Mouse (Mus musculus) layer of hippocampus, adult 11-12 months (tissue): ENCODE measurements around the gene St13.
A peak's percentile ranks its signal among the peaks of the same experiment; 100 is the strongest.
"Not testable (repeated sequence)": the region's sequence is repeated elsewhere in the genome, so short reads cannot be mapped to it uniquely, and the experiment has no call there.

ENCODE experiments used
- DNase-seq: peaks from one replicate; pipeline ENCODE4 v3.0.0; 2022; ENCODE audit warnings: low spot score

St13 gene

DNA sequence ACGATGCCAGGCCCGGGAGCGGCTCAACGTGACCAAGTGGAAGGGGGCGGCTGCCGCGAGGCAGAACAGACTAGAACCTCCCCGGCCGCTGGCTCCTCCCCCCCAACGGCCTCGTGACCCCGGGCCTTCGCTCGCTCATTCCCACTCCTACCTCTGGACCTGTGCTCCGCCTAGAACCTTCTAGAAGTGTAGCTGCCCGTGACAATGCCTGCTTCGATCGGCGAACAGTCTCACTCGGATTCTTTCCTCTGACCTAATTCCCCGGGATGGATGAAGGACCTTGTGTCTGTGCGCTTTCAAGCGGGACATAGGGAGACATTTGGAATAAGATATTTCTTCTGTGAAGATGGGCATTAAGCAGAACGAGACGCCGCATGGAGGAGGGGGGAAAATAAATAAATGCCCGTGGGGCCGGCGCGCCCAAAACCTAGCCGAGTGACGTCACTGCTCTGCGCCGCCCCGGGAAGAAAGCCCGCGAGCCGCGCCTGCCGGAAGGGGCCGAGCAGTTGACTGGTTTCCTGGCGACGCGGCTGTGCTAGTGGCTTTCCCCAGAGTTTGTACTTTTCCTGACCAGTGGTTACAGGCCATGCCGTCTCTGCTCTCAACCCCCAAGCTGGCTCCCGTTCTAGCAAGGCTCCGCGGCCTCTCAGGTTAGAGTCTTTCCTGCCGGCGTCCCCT lies at the start of gene St13, which contains the start of gene Xpnpep3:
St13 (minus strand) TSS at position 440 of the 678 bp plus-strand sequence.
Xpnpep3 (plus strand) TSS at position 501 of the 678 bp plus-strand sequence.
- peak; percentile 97 for DNase-seq

DNA sequence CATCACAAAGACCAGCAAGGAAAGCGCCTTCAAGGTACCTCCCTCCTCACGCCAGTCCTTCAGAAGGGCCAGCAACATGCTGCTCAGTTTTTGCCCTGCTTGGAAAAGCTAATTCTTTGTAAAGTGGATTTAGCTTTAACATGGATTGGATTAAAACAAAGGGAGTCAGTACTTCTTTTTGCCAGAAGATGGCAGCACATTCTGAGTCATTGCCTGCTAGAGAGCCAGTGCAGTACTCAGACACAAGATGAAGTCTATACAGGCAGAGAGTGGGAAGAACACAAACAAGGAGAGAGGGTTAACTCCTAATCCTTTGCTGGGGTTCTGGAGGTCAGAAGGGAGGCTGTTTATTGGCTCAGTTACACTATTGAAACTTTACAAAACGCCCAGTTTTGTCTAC lies 48.6 kb upstream of the St13 start:
- peak; percentile 80 for DNase-seq

DNA sequence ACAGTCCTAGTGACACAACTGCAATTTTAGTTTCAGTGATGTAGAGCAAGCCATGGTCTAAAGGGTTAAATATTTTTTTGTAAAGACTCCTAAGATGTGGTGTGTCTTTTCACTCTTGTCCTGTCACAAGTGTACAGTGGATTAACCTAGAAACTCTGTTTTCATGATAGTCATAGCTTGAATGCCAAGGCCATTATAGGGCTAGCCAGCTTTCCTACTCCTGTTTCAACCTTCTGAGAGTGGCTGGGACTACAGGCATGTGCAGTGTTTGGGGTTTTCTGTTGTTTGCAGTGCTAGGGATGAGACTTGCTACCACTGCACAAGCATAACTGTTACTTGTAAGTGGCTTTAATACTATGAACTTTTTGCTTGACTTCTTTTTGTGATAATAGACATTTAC lies 39.4 kb upstream of the St13 start:
- no peak for DNase-seq

DNA sequence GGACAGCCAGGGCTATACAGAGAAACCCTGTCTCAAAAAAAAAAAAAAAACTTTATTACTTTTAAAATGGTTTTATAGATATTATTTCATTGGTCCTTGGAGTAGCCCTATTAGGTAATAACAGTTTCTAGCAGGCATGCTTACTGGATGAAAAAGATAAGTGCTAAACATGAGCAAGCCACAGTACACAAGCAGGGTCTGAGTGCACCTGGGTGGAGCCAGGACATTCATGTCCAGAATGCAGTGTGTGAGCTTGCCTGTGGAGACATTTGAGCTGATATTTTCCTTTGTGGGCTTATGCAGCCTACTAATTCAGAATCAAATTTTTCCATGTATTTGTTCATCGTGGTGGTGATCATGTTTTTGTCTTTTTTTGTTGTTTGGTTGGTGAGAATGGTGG lies 38.5 kb upstream of the St13 start:
- DNase-seq, result no peak

DNA sequence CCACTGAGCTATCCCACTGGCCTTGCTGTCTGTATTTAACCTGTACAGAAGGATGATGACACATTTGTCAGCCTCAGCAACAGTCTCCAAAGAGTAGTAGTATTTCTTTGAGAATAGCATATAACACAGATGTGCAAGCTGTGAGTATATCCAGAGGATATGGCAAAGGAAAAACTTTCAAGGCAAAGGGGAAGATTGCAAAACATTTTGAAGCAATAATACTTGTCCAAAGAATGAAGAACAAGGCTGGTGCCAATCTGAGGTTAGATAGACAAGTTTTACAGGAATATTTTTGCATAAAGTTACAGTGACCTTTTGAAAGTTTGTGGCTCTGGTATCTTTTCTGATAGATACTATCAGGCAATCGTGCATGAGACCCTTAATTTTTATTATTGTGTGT lies 31.3 kb upstream of the St13 start:
- DNase-seq, result no peak

DNA sequence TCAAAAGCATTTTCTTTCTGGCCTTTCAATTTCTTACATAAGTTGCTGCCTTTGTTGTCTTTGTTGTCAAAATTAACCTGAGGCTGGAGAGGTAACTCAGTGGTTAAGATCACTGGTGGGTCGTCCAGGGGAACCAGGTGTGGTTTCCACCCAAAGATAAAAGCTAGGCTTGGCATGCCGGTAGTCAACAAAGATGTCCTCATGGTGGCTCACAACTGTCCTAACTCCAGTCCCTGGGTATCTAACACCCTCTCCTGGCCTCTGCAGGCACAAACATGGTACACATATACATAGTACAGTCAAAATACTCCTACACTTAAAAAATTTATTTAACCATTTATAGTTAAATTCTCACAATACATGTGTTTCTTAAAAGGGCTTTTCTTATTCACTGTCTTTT lies 28.1 kb upstream of the St13 start:
- DNase-seq, result no peak

DNA sequence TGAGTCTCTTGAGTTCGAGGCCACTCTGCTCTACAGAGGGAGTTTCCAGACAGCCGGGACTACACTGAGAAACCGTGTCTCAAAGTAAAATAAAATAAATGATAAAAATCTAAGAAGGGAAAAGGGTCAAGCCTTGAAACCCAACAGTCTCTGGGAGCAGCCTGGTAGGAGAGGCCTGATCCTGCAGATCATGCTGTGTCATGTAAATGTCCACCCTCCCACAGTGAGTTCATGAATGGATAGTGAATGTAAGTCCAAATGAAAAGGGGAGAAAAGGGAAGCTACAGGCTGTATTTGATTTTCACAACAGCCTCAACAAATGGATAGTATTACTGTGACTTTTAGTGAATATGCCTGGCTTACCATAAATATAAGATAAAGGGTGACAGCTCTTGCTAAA lies 25.4 kb upstream of the St13 start:
- DNase-seq, result no peak

DNA sequence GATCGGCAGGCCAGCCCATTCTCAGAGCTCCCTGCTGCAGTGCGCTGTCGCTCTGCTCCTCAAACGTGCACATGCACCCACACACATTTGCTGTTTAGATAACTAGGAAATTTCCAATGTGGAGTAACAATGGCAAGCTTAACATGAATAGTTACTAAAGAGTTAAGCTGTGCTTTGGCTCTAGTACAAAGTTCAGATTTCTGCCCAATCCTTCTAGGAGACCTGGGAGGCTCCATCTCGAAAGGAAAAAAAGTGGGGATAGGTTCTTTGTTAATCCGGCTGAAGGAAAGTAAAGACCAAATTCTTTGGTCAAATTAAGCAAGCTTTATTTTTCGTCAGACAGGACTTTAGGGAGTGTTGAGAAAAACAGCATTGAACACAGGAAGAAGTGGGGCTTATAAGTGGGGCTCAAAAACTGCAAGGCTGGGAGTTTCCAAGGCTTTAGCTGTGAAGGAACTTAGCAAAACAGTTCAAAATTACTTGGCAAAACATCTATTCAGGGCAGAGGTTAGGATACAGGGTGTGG lies 22.3 kb upstream of the St13 start:
- no peak for DNase-seq

DNA sequence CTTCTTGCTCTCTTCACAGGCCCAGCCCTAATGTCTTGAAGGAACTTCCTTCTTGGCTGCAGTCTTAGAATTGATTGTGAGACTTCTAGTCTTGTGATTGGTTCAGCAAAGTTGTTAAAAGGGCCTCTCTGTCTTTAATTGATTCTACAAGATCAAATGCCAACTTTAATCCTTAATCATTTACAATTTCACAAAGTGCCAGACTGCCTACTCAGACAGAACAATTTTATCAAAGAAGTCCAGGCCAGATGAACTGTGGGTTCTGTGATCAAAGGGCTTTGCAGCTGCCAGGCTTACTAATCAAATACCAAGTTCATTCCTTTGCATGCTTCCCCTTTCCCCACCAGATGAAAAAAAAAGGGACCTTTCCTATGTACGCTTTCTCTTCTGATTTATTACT lies 21.6 kb upstream of the St13 start:
- DNase-seq, result no peak

DNA sequence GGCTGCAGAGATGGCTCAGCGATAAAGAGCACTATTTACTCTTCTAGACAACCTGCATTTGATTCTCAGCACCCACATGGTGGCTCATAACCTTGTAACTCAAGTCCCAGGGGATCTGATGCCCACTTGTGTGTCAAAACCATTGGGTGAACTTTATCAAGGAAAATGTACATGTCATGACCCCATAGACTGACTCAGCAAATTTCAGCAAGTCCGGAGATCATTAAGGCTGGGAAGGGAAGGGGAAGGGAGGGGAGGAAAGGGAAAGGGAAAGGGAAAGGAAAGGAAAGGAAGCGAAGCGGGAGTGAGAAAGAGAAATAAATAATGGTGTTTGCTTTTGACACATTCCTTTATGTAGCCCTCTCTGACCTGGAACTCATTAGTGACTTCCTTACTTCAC lies 18.2 kb upstream of the St13 start:
- no peak for DNase-seq

DNA sequence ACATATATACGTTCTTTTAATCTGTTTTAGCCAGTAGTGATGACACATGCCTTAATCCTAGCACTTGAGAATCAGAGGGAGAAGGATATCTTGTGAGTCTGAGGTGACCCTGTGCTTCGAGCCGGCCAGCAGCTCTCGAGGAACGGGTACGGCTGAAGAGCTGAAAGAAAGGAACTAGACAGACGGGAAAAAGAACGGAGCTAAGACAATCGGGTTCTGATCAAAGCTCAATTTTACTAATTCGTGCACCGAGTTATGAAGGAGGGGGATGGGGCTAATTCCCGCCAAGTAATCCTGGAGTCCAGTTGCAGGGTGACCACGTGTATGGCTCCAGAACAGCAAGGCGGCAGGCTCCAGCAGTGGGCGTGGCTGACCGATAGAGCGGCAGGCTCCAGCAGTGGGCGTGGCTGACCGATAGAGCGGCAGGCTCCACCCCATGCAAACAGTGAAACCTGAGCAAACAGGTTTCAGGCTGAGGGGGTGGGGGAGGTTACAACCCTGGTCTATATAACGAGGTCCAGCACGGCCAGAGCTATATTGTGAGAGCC lies 17.0 kb upstream of the St13 start:
- not testable (repeated sequence) for DNase-seq

DNA sequence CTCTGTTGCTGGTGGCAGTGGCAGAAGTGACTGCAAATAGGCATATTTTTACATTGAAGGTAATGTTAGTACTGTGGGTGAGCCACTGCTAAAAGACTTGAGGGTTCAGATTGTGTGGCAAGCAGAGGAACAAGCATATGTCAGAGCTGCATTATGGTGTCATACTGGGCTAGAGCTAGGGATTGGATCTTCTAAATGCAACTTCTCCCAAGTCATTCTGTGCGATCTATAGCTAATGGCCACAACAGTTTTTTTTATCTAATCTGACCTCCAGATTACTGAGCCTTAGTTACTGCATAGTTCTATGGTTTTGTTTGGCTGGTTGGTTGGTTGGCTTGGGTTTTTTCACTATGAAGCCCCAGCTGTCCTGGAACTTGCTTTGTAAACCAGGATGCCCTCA lies 8.3 kb upstream of the St13 start, which contains the start of gene Dnajb7:
Dnajb7 (minus strand) TSS at position 101 of the 400 bp plus-strand sequence.
- no peak for DNase-seq

DNA sequence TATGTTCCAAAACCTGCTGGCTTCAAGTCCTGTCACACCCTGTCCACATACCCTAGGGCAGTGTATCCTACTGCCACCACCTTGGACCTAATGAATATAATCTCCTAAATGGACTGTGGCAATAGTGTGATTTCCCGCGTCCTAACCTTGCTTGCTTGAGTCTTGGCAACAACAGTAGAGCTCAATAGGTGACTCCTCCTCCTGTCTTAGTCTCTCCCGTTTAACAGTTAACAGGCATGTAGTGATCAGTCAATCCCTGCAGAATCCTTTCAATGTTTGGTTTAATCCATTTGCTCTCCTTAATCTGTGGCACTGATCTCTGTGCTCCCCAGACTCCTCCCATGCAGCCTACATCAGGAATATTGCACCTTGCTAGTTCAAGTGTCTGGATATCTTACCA lies 5.1 kb upstream of the St13 start:
- DNase-seq, result no peak

DNA sequence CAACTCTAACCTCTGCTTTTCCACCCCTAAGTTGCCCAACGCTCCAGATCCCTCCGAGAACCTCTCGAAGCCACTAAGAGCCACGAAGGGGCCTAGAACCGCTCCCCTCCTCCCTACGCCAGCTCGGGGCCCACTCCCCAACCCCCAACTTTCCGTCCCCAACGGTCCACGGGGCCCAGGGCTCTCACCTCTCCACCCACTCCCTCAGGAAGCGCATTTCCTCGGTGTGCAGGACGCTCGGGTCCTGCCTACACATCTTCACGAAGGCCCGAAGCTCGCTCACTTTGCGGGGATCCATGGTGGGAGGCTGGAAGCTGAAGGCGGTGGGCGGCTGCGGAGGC lies 610 bp downstream of the St13 start:
- DNase-seq, result no peak

DNA sequence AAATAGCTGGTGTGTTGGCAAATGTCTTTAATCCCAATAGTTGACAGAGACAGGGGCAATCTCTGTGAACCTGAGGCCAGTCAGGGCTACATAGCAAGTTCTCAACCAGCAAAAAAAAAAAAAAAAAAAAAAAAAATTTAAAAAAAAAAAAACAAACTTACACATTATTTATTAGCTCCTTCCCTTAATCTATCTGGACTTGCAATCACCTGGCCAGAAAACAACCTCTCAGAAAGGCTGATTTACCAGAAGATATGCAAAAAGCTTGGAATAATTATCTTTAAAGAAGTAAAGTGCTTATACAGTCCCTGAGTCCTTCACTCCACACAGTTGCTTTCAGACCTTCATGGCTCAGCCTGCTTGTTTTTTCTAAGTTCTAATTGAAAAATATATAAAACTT lies 1.7 kb downstream of the St13 start:
- no peak for DNase-seq

DNA sequence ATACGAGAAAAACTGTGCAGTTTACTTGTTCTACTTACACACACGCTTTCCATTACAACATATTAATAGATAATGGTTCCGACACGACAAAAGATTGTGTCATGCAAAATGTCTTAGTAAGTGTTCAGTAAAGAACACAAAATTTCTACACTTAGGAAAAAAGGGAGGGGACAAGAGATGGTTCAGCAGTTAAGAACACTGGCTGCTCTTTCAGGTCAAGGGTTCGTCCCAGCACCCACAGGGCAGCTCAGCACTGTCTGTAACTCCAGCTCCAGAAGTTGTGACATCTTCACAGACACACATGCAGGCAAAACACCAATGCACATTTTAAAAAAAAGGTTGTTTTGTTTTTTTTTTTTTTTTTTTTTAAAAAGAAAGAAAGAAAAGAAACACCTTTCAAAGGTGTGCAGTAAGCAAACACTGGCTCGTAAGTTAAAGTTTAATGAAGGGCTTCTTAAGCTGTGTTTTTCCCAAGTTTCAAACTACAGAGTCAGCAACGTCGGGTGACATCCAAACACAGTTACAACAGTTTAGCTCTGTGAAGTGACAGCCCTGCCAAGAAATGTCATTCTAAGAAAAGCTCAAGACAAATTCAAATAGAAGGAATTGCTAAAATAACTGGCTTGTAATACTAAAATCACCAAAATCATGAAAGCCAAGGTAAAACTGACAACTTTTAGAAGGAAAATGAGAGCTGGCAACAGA lies 5.5 kb downstream of the St13 start:
- no peak for DNase-seq

DNA sequence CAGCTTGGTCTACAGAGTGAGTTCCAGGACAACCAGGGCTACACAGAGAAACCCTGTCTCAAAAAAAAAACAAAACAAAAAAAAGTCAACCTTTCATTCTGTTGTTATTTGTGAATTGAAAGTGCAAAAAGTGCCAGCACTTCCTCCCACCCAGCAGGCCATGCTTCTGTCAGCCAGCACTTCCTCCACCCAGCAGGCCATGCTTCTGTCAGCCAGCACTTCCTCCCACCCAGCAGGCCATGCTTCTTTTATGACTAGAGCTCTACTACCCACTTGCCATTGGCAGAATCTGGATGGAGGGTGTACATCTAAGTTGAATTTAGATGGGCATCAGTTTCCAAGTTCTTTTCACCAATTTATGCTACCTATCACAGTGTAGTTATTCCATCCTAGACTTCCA lies 6.9 kb downstream of the St13 start:
- DNase-seq, result peak; percentile 38

DNA sequence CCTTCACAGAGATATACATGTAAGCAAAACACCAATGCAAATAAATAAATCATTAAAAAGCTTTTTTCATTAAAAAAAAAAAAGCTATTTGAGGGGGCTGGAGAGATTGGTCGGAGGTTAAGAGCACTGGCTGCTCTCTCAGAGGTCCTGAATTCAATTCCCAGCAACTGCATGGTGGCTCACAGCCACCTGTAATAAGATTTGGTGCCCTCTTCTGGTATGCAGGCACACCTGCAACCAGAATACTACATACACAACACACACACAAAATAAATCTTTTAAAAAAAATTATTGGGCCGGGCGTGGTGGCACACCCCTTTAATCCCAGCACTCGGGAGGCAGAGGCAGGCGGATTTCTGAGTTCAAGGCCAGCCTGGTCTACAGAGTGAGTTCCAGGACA lies 13.6 kb downstream of the St13 start:
- DNase-seq, result no peak

DNA sequence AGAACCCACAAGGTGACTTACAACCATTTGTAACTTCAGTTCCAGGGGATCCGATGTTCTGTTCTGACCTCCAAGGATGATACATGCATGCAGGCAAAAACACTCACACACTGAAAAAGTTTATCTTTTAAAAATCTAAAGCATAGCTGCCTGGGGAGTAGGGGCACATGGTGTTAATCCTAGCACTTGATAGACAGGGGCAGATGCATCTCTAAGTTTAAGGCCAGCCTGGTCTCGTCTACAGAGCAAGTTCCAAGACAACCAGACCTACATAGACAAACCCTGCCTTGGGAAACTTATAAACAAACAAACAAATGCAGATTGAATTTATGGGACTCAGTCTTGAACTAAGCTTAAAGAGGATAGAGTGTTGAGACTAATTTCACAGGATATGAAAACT lies 21.0 kb downstream of the St13 start:
- DNase-seq, result no peak

DNA sequence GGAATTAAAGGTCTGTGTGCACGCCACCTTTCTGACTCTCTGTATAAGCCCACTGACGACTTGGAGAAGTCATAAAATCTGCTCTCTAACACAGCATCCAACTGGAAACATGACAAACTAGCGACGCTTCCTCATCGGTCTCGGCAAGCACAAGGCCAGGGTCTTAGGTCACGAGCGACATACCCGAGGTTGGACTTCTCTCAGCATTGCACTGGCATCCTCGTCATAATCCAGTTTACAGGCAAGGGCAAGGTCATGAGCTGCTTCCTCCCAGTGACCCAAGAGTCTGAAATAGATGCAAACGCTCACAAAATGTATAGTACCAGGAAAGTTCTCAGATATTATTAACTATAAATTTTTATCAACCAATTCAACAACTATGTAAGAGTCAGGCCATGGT lies 25.3 kb downstream of the St13 start:
- DNase-seq, result no peak

DNA sequence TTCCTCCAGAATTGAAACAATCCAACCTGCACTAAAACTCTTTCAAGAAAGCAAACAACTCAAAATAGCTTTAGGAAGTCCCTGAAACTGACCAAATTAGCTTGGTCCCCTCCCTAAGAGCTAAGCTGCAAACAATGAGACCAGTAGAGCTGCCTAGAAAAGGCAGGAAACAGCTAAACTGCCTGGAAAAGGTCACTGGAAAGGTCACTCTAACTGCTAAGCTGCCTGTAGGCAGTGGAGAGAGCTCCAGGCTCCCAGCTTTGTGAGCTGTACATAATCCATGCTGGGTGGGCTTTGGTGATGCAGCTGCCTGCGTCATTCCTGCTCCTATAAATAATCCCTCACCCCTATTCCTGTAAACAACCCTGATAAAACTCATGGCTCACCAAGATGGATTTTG lies 29.5 kb downstream of the St13 start:
- DNase-seq, result no peak

DNA sequence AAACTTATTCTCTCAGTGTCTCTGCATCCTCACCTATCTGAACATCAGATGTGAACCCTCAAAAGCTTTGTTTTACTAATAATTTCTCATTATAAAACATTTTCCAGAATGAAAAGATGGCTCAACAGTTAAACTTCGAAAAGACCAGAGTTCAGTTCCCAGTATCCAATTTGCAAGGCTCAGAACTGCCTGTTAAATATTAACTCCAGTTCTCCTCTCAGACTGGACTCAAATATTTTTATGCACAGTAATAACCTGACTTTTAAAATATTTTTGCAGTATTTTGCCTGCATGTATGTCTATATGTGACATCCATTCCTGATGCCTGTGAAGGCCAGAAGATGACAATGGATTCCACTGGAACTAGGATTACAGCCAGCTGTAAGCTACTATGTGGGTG lies 31.3 kb downstream of the St13 start:
- no peak for DNase-seq

DNA sequence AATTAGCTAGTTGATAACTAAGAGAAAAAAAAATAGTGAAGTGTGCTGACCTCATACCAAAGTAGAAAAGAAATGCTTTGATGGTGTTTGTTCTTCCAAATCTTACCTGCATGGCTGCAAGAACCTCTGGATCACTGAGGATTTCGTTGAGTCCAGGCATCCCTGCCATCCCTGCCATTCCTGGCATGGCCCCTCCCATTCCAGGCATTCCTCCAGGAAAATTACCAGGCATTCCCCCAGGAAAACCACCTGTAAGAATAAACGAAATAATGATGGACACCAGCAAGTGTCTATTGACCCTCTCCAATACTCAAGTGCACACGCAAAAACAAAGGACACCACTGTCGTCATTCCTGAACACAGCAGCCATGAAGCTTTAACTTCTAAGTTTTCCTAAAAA lies 33.6 kb downstream of the St13 start:
- no peak for DNase-seq
